Mouse (Mus musculus) stomach, embryonic 14.5 days (tissue): ENCODE data around the gene P4ha2. TPM values are rescaled to one million over a fixed set of nuclear protein-coding genes. Genes with fewer than 3 reads are reported as not detected.

Experiments
- ATAC-seq: fragments of 200-750 bp; cut with Nextera tagmentation; 2 replicates; pipeline ENCODE4 v1.8.0; 2017; ENCODE audit warnings: low read depth, moderate TSS enrichment; ENCODE audit not compliant: insufficient number of reproducible peaks, insufficient read depth, low FRiP score
- H3K27ac ChIP-seq: fragments of 300-500 bp; sonication (generic); 2 replicates; pipeline ENCODE4 v1.5.1; 2014; ENCODE audit warnings: mild to moderate bottlenecking, low read length, moderate library complexity, mixed read lengths
- H3K27me3 ChIP-seq: fragments of 300-500 bp; sonication (generic); 2 replicates; pipeline ENCODE4 v1.6.1; 2014; ENCODE audit warnings: low read length, control low read depth, mixed read lengths; ENCODE audit not compliant: control insufficient read depth, insufficient read depth
- H3K36me3 ChIP-seq: fragments of 300-500 bp; sonication (generic); 2 replicates; pipeline ENCODE4 v1.6.1; 2014; ENCODE audit warnings: mild to moderate bottlenecking, control low read depth, low read length, moderate library complexity, mixed read lengths; ENCODE audit not compliant: control insufficient read depth, insufficient read depth
- H3K4me1 ChIP-seq: fragments of 300-500 bp; sonication (generic); 2 replicates; pipeline ENCODE4 v1.6.1; 2014; ENCODE audit warnings: low read length, control low read depth, mixed read lengths; ENCODE audit not compliant: control insufficient read depth, insufficient read depth
- H3K4me2 ChIP-seq: fragments of 300-500 bp; sonication (generic); replicated peaks from 2 replicates; pipeline ENCODE4 v1.6.1; 2014; ENCODE audit warnings: low read depth, low read length, control low read depth
- H3K4me3 ChIP-seq: fragments of 300-500 bp; sonication (generic); 2 replicates; pipeline ENCODE4 v1.5.1; 2014; ENCODE audit warnings: low read depth, low read length, control low read depth
- H3K9ac ChIP-seq: fragments of 300-500 bp; sonication (generic); replicated peaks from 2 replicates; pipeline ENCODE4 v1.6.1; 2014; ENCODE audit warnings: low read depth, mild to moderate bottlenecking, control low read depth, low read length, moderate library complexity, mixed read lengths
- H3K9me3 ChIP-seq: fragments of 300-500 bp; sonication (generic); 2 replicates; pipeline ENCODE4 v1.6.1; 2016; ENCODE audit warnings: low read depth, low read length, control low read depth; ENCODE audit not compliant: control insufficient read depth
- WGBS: fragments of 180-500 bp; shearing (Covaris S2); extraction: QIAGEN DNeasy Blood & Tissue Kit; methylation state at CpG from one replicate; pipeline ENCODE4 v1.1.7; 2014; 5-methylcytosine and 5-hydroxymethylcytosine counted together
- polyA plus RNA-seq: library from polyadenylated mRNA; unstranded; fragments of >200 nt; fragmentation: Nextera tagmentation; extraction: Ambion mirVana; gene quantifications from 2 replicates; pipeline ENCODE4 v1.2.1, GENCODE M21; 2014

Gene P4ha2
- polyA plus RNA-seq, 1 experiment from 2014 or later: 46.9 TPM

DNA sequence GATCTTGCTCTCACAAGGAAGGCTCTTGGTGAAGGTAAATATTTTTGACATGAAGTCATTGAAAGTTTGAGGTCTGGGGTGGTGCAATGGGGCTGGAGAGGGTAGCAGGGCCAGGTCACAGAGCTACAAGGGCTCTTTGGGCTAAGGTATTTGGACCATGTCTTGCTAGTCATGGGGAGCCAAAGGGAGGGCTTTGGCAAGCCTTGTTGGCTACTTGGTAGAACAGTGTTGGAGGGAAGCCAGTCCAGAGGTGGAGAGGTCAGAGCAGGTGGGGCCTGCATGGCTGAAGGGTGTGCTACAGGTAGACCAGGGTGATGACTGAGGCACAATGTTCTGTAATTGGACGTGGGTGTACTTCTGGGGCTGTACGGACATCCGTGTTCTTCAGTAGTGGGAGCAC lies 6.8 kb downstream of the P4ha2 start:
- no peak for ATAC-seq
- Histone ChIP-seq H3K9ac (no peak overlapping the region), H3K9me3 (no peaks in the 10 kb centered on the region), H3K4me3 (no peak overlapping the region), H3K4me2 (no peak overlapping the region), H3K27ac (no peak overlapping the region), H3K27me3 (no peaks in the 10 kb centered on the region), H3K36me3 (no peaks in the 10 kb centered on the region), H3K4me1 (peaks cover 7% of the 10 kb centered on the region; the same call in 1 of the 2 replicates)
- WGBS: 93% methylated on average over 3 of the region's 3 CpGs

DNA sequence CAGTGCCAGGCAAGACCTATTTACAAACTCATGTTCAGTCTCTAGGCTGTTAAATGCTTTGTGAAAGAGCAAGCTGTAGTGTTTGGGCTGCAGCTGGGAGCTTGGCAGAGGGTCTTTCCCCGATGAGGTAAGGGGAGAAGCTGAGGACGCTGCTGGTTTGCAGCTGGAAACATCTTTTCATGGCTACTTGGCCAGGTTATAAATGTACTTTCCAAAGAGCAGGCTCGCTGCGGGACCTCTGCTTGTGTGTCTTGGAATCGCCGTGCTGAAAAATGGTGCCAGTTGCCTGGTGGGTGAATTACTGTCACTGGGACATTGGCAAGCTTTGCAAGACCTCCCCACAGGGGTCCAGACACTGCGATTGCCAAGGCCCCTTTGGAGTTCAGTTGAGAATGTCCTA lies 7.3 kb downstream of the P4ha2 start:
- H3K9ac ChIP-seq: no peak overlapping the region
- peaks cover 9% of the 10 kb centered on the region; the same call in 1 of the 2 replicates for H3K4me1 ChIP-seq
- H3K9me3 ChIP-seq: no peaks in the 10 kb centered on the region
- no peaks in the 10 kb centered on the region for H3K36me3 ChIP-seq
- no peaks in the 10 kb centered on the region for H3K27me3 ChIP-seq
- no peak overlapping the region for H3K4me2 ChIP-seq
- no peak for ATAC-seq
- 83% methylated on average over 7 of the region's 7 CpGs for WGBS
- no peak overlapping the region for H3K4me3 ChIP-seq
- H3K27ac ChIP-seq: no peak overlapping the region

DNA sequence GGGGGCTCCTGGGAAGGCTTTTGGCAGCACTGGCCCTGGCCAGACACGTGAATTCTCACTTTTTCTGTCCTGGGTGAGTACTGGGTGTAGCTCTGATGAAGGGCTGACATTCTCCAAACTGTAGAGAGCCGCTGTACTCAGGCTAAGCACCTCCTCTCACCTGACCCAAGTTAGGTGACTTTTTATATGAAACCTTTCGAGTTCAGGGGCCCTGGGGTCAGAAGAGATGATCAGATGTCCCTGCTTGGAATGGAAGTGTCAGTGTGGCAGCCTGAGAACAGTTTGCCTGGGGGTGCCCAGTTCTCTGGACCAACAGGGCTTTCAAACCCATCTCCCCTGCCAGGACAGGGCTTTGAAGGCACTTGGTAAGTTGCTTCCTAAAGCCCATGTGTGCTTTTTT lies 8.2 kb downstream of the P4ha2 start:
- no peak for ATAC-seq
- H3K4me1 ChIP-seq: peaks cover 10% of the 10 kb centered on the region; the same call in 1 of the 2 replicates

GRCm38 (mm10) chr11:54108894-54109293 lies 9.0 kb downstream of the P4ha2 start:
- Histone ChIP-seq H3K9me3 (no peaks in the 10 kb centered on the region), H3K27me3 (no peaks in the 10 kb centered on the region), H3K4me3 (no peak overlapping the region), H3K9ac (no peak overlapping the region), H3K4me2 (no peak overlapping the region), H3K36me3 (no peaks in the 10 kb centered on the region), H3K4me1 (peaks cover 14% of the 10 kb centered on the region), H3K27ac (no peak overlapping the region)
- no peak for ATAC-seq
- WGBS: 81% methylated on average over 5 of the region's 5 CpGs

More for the DNA sequence above, 8.2 kb downstream of the P4ha2 start:
- Histone ChIP-seq H3K4me2 (no peak overlapping the region), H3K4me3 (no peak overlapping the region), H3K27ac (no peak overlapping the region), H3K27me3 (no peaks in the 10 kb centered on the region), H3K9me3 (no peaks in the 10 kb centered on the region), H3K36me3 (no peaks in the 10 kb centered on the region), H3K9ac (no peak overlapping the region)
- 71% methylated on average over 3 of the region's 3 CpGs for WGBS

GRCm38 (mm10) chr11:54111291-54111690 lies 11.4 kb downstream of the P4ha2 start:
- no peak overlapping the region for H3K27ac ChIP-seq
- no peak overlapping the region for H3K9ac ChIP-seq
- H3K36me3 ChIP-seq: peaks cover 3% of the 10 kb centered on the region; the same call in 1 of the 2 replicates
- ATAC-seq: no peak
- 84% methylated on average over 7 of the region's 7 CpGs for WGBS
- peaks cover 16% of the 10 kb centered on the region for H3K4me1 ChIP-seq
- no peak overlapping the region for H3K4me2 ChIP-seq
- no peaks in the 10 kb centered on the region for H3K27me3 ChIP-seq
- no peak overlapping the region for H3K4me3 ChIP-seq
- H3K9me3 ChIP-seq: no peaks in the 10 kb centered on the region

DNA sequence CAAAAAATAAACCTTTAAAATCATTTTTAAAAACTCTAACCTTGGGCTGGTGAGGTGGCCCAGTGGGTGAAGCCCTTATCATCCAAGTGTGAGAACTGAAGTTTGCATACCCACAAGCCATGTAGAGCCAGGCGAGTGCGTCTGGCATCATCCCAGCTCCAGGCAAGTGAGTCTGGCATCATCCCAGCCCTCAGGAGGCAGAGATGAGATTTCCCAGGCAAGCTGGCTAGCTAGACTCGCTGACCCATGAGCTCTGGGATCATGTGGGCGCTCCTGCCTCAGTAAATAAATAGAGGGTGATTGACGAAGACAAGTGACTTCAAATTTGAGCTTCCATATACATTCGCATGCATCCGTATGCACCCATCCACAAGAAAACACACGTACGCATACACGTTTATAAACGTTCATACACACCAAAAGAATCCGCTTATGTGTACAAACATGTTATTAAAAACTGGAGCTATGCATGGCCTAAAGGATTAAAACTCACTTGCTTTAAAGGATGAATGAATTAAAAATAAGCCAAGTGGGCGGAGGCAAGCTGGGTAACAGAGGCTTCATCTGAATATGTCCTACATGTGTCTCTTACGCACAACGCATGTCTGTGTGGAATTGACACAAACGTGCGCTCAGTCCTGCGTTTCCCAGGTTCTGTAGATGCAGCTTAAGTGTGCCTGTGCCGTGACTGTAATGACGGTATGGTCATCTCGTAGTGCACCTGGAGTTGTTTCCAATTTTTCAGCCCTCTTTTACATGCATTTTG lies 12.3 kb downstream of the P4ha2 start:
- Histone ChIP-seq H3K4me3 (no peak overlapping the region), H3K36me3 (peaks cover 6% of the 10 kb centered on the region), H3K27ac (peak overlapping the region; percentile 57; the same call in 1 of the 2 replicates), H3K9ac (no peak overlapping the region), H3K27me3 (no peaks in the 10 kb centered on the region), H3K4me1 (peaks cover 16% of the 10 kb centered on the region), H3K4me2 (0 out of 2 replicates have a peak overlapping the region, but pooled peaks have one; percentile 10), H3K9me3 (no peaks in the 10 kb centered on the region)
- WGBS: 66% methylated on average over 21 of the region's 21 CpGs
- ATAC-seq: no peak

DNA sequence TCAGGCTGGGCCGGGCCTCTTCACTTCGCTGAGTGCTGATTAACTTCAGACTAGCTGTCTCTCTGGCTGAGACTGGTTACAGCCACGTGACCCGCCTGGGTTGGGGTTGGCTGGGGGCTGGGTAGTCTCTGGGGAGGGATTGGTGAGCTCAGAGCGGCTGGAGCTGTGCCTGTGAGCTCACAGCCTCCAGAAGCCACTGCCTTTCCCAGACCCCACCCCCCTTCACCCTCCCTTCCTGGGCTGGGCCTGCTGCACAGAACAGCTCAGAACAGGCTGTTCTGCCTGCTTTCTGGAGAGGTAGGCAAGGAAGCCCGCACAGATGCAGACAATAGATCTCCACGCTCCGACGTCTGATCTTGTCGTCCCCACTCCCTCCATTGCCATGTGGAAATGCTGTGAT lies 13.0 kb downstream of the P4ha2 start:
- WGBS: under 1% methylated on average over 10 of the region's 10 CpGs
- Histone ChIP-seq H3K4me2 (peak overlapping the region; percentile 25), H3K9ac (peak overlapping the region; percentile 18; the same call in 1 of the 2 replicates), H3K4me1 (peaks cover 16% of the 10 kb centered on the region), H3K36me3 (peaks cover 12% of the 10 kb centered on the region), H3K9me3 (no peaks in the 10 kb centered on the region), H3K4me3 (no peak overlapping the region), H3K27ac (peak overlapping the region; percentile 91), H3K27me3 (no peaks in the 10 kb centered on the region)
- ATAC-seq: peak; percentile 98

- H3K9ac ChIP-seq: peak overlapping the region; percentile 18; the same call in 1 of the 2 replicates
- peak overlapping the region; percentile 91 for H3K27ac ChIP-seq
- ATAC-seq: peak; percentile 25
- no peak overlapping the region for H3K4me3 ChIP-seq
- no peaks in the 10 kb centered on the region for H3K27me3 ChIP-seq
- peaks cover 16% of the 10 kb centered on the region for H3K4me1 ChIP-seq
- peak overlapping the region; percentile 25 for H3K4me2 ChIP-seq
- WGBS: 22% methylated on average over 4 of the region's 4 CpGs
- no peaks in the 10 kb centered on the region for H3K9me3 ChIP-seq
- H3K36me3 ChIP-seq: peaks cover 15% of the 10 kb centered on the region
Measured at GRCm38 (mm10) chr11:54113352-54113751, 13.5 kb downstream of the P4ha2 start.
